Mouse (Mus musculus) effector memory CD4-positive, alpha-beta T cell, adult 7 months (primary cell): ENCODE results near the gene Tdp1. TPM values are rescaled to one million over a fixed set of nuclear protein-coding genes. Genes with fewer than 3 reads are reported as not detected.

Source experiments
- polyA plus RNA-seq: library from polyadenylated mRNA; unstranded; fragments of 100-300 nt; shearing (Covaris generic); gene quantifications from one replicate; pipeline ENCODE4 v1.2.1, GENCODE M21; 2017

The Tdp1 gene
- polyA plus RNA-seq: 15.3 TPM

DNA sequence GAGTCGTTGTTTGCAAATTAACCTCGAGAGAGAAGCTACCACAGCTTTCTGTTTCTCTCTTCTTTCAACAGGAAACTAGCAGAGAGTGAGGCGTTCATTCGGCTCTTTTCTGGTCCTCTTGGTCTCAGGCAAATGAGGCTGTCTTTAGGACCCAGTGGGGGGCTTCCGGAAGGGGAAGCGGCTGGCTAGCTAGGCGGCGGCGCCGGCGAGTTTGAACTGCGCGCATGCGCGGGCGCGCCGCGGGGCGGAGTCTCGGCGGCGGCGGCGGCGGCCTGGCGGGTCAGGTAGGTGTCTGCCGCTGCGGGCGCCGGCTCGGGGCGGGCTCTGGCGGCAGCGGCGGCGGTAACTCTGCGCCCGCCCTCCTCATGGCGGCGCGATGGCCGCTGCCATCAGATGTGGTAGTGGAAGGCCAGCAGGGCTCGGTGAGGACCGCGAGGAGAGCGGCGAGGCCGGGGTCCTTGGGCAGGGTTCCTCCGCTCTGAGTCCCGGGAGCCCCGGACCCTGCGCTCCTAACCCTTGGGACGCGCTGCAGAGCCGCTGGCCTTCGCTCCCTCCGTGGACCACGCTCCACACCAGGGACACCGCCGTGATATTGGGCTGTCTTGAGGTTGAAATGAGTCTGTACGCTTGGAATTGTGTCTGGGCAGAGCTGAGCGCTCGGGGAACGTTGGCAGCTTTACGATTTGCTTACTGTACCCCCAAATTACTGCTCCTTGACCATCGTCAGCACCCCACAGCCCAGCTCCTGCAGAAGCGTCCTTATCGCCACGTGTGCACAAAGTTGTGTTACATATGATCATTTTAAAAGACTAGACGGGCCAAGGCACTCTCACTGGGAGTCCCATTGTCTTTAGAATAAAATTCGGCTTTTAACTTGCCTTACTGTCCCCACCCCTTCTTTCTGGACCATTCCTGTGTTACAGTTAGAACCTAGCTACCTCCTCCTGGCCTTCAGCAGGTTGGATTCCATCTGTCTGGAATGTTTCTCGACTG is at the start of gene Tdp1, which contains the start of gene Efcab11:
Tdp1 (plus strand) TSS at position 249 of the 993 bp plus-strand sequence.
Efcab11 (minus strand) TSS at position 171 of the 993 bp plus-strand sequence.

DNA sequence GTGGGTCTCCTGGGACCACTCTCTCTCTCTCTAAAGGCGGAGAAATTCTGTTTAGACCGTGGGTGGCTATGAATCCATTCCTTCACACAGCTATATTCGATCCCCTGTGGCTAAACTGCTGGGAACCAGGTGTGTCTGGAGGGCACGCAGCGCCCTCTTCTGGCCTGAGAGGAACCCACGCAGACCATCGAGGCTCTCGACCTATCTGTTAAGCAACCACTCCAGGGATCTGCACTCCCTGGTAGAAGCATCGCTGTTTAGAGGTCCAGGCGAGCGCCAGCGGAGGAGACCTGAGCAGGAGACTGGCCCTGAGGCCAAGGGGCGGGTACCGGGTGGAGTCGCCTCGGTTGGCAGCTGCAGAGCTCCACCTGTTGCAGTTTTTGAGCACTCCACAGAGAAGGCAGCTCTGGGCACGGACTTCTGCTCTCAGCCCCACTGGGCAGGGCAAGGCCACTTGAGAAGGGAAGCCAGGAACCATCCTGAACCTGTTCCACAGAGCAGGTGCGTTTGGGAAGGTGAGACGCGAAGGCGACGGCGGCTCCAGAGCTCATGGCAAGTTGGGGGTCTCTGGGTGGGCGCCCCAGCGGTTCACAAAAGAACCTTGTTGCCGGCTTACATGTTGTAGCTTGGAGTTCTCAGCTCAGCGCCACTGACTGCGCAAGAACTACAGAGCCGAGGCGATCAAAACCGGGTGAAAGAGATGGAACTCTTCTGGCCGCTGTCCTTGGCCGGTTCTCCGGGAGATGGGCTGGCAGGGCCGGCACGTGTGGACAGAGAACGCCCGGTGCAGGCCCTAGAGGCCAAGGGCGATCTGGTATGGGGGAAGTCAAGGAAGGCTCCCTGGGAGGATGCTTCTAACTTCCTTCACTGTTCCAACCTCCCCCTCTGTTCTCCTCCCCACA is 80.2 kb downstream of the Tdp1 start, which contains the start of gene Kcnk13:
Kcnk13 (plus strand) TSS at position 199 of the 902 bp plus-strand sequence.

Other genes with a start within 250 kb of the Tdp1 start
- 0.44 TPM for gene Efcab11, start 78 bp upstream of the Tdp1 start, polyA plus RNA-seq
- gene Kcnk13, start 80.0 kb downstream of the Tdp1 start, polyA plus RNA-seq: not detected
- 112 TPM for gene Psmc1, start 225.6 kb downstream of the Tdp1 start, polyA plus RNA-seq